Mouse (Mus musculus) midbrain, embryonic 13.5 days (tissue): ENCODE measurements around the gene Uevld. TPM values are rescaled to one million over a fixed set of nuclear protein-coding genes. Genes with fewer than 3 reads are reported as not detected.
"Not testable (repeated sequence)": the region's sequence is repeated elsewhere in the genome, so short reads cannot be mapped to it uniquely, and the experiment has no call there.

Source experiments
- ATAC-seq: fragments of 200-750 bp; cut with Nextera tagmentation; 2 replicates; pipeline ENCODE4 v1.8.0; 2017; ENCODE audit warnings: mild to moderate bottlenecking, moderate TSS enrichment, moderate library complexity
- H3K27ac ChIP-seq: fragments of 300-500 bp; sonication (generic); 2 replicates; pipeline ENCODE4 v1.5.1; 2015; ENCODE audit warnings: inconsistent platforms, mild to moderate bottlenecking, moderate library complexity
- H3K27me3 ChIP-seq: fragments of 300-500 bp; sonication (generic); 2 replicates; pipeline ENCODE4 v1.6.1; 2015; ENCODE audit warnings: mild to moderate bottlenecking, inconsistent platforms
- H3K36me3 ChIP-seq: fragments of 300-500 bp; sonication (generic); 2 replicates; pipeline ENCODE4 v1.6.1; 2015; ENCODE audit warnings: mild to moderate bottlenecking, inconsistent platforms
- H3K4me1 ChIP-seq: fragments of 300-500 bp; sonication (generic); replicated peaks from 2 replicates; pipeline ENCODE4 v1.6.1; 2015; ENCODE audit warnings: inconsistent platforms
- H3K4me2 ChIP-seq: fragments of 300-500 bp; sonication (generic); replicated peaks from 2 replicates; pipeline ENCODE4 v1.6.1; 2015; ENCODE audit warnings: moderate library complexity, mild to moderate bottlenecking, inconsistent platforms
- H3K4me3 ChIP-seq: fragments of 300-500 bp; sonication (generic); replicated peaks from 2 replicates; pipeline ENCODE4 v1.5.1; 2015; ENCODE audit warnings: mild to moderate bottlenecking, inconsistent platforms
- H3K9ac ChIP-seq: fragments of 300-500 bp; sonication (generic); replicated peaks from 2 replicates; pipeline ENCODE4 v1.6.1; 2015; ENCODE audit warnings: mild to moderate bottlenecking, inconsistent platforms
- H3K9me3 ChIP-seq: fragments of 300-500 bp; sonication (generic); 2 replicates; pipeline ENCODE4 v1.6.1; 2016; ENCODE audit warnings: mild to moderate bottlenecking, inconsistent platforms
- WGBS: fragments of 180-500 bp; shearing (Covaris S2); methylation state at CpG from one replicate; pipeline ENCODE4 v1.1.7; 2015; 5-methylcytosine and 5-hydroxymethylcytosine counted together
- polyA plus RNA-seq: library from polyadenylated mRNA; unstranded; fragments of >200 nt; fragmentation: Nextera tagmentation; extraction: Ambion mirVana; gene quantifications from 2 replicates; pipeline ENCODE4 v1.2.1, GENCODE M21; 2015

Gene Uevld
- polyA plus RNA-seq, 1 experiment from 2014 or later: 7.4 TPM

GRCm38 (mm10) chr7:46997008-46997407, 38.7 kb upstream of the Uevld start:
- Histone ChIP-seq H3K9me3 (no peaks in the 10 kb centered on the region), H3K4me3 (no peak overlapping the region), H3K27me3 (no peaks in the 10 kb centered on the region), H3K9ac (no peak overlapping the region), H3K27ac (no peak overlapping the region), H3K36me3 (peaks cover 64% of the 10 kb centered on the region), H3K4me1 (peaks cover 20% of the 10 kb centered on the region), H3K4me2 (no peak overlapping the region)
- 88% methylated on average over 4 of the region's 4 CpGs for WGBS
- no peak for ATAC-seq

DNA sequence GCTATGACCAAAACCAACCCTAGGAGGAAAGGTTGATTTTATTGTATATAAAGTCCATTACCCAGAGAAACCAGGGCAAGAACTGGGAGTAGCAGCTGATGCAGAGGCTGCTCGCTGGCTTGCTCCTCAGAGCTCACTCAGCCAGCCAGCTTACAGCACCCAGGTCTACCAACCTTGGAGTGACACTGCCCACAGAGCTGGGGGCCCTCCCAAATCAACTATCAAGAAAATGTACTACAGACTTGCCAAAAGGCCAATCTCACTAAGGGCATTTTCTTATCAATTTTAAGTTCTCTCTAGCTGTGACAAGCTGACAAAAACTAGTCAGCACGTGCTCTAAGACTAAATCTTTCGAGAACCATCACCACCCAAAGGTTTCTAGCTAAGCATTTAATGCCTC, 37.2 kb upstream of the Uevld start:
- H3K4me1 ChIP-seq: peaks cover 8% of the 10 kb centered on the region
- H3K27me3 ChIP-seq: no peaks in the 10 kb centered on the region
- 93% methylated on average over 3 of the region's 3 CpGs for WGBS
- no peak overlapping the region for H3K4me3 ChIP-seq
- H3K27ac ChIP-seq: no peak overlapping the region
- H3K36me3 ChIP-seq: peaks cover 68% of the 10 kb centered on the region
- H3K9ac ChIP-seq: no peak overlapping the region
- no peak for ATAC-seq
- no peak overlapping the region for H3K4me2 ChIP-seq
- H3K9me3 ChIP-seq: no peaks in the 10 kb centered on the region

DNA sequence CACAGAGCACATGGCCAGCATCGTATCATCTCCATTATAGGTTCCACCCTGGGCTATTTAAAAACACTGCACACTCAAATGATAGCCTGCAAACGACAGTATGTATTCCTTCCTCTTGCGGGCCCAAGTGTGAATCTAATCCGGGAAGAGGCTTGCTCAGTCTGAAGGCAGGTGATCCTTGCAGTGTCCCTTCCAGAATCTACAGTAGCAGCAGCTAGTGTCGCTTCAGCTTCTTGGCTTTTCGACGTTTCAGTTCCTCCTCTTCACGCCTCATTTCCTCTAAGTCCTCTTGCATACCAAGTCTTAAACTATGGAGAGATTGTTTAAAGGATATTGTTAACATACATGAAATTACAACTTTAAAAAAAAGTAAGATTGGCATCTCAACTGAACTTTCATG, 34.8 kb upstream of the Uevld start:
- Histone ChIP-seq H3K36me3 (peaks cover 58% of the 10 kb centered on the region), H3K27me3 (no peaks in the 10 kb centered on the region), H3K4me1 (no peaks in the 10 kb centered on the region), H3K4me2 (no peak overlapping the region), H3K9me3 (no peaks in the 10 kb centered on the region), H3K27ac (no peak overlapping the region), H3K4me3 (no peak overlapping the region), H3K9ac (no peak overlapping the region)
- WGBS: 88% methylated on average over 8 of the region's 8 CpGs
- no peak for ATAC-seq

GRCm38 (mm10) chr7:46989387-46989786, 31.1 kb upstream of the Uevld start:
- H3K4me2 ChIP-seq, H3K9ac ChIP-seq, H3K9me3 ChIP-seq, H3K27ac ChIP-seq, H3K4me1 ChIP-seq, ATAC-seq, H3K4me3 ChIP-seq, H3K27me3 ChIP-seq: not testable (repeated sequence)
- H3K36me3 ChIP-seq: peaks cover 23% of the 10 kb centered on the region
- 79% methylated on average over 4 of the region's 4 CpGs for WGBS

GRCm38 (mm10) chr7:46987073-46987472, 28.7 kb upstream of the Uevld start:
- Histone ChIP-seq H3K27me3 (no peaks in the 10 kb centered on the region), H3K4me2 (no peak overlapping the region), H3K9ac (no peak overlapping the region), H3K27ac (no peak overlapping the region), H3K4me1 (no peaks in the 10 kb centered on the region), H3K9me3 (no peaks in the 10 kb centered on the region), H3K4me3 (no peak overlapping the region), H3K36me3 (peaks cover 5% of the 10 kb centered on the region)
- ATAC-seq: no peak
- WGBS: 74% methylated on average over 2 of the region's 2 CpGs

DNA sequence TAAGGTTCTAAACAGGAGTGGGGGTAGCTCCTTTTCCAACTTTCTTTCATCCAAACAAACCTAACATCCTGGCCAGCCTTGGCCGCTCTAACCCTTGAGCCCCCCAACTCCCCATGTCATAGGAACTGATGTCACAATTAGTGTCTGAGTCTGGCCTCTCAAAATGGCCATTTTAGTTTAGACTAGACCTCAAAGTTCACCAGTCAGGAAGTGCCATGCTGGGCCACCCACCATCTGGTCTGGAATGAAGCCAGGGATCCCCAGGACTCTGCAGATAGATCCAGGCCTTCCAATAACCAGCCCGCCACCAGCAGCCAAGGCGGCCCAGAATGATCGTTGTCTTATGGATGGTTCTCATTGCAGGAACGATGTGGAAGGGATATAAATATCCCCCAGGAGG, 28.3 kb upstream of the Uevld start:
- Histone ChIP-seq H3K27me3 (no peaks in the 10 kb centered on the region), H3K36me3 (peaks cover under 1% of the 10 kb centered on the region; the same call in 1 of the 2 replicates), H3K4me2 (no peak overlapping the region), H3K27ac (no peak overlapping the region), H3K4me3 (no peak overlapping the region), H3K9ac (no peak overlapping the region), H3K9me3 (no peaks in the 10 kb centered on the region), H3K4me1 (no peaks in the 10 kb centered on the region)
- 69% methylated on average over 5 of the region's 5 CpGs for WGBS
- ATAC-seq: no peak

DNA sequence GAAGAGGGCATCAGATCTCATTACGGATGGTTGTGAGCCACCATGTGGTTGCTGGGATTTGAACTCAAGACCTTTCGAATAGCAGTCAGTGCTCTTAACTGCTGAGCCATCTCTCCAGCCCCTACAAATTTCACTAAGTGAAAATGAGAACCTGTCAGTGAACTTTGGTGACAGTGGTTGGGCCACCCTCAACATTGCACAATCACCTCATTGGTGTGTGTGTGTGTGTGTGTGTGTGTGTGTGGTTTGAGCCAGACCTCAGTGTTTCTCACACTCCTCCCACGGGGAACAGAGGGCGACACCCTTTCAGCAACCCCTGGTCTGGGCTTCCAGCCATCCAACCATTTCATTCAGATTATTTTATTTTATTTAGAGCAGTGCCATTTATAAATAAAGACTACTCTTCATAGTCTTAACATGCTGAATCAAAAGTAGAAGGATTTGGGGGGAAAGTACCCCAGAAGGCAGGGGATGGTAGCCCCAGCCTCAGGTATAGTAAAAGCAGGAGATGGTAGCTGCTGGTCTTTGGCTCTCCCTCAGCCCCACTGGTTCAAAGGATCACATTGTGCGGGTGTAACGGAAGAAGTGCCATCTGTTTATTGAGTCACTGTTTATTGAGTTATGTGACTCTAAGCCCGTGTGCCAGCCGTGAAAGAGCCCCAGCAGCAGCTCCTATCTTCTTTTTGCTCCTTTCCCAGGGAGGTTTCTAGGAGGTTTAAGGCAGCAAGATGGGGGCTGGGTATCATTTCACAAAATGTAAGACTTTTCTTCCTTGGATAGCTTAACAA, 27.6 kb upstream of the Uevld start:
- 50% methylated on average over 8 of the region's 8 CpGs for WGBS
- H3K9me3 ChIP-seq: no peaks in the 10 kb centered on the region
- H3K4me2 ChIP-seq: no peak overlapping the region
- H3K4me3 ChIP-seq: no peak overlapping the region
- no peaks in the 10 kb centered on the region for H3K27me3 ChIP-seq
- ATAC-seq: no peak
- H3K27ac ChIP-seq: no peak overlapping the region
- no peaks in the 10 kb centered on the region for H3K36me3 ChIP-seq
- H3K4me1 ChIP-seq: no peaks in the 10 kb centered on the region
- H3K9ac ChIP-seq: no peak overlapping the region

DNA sequence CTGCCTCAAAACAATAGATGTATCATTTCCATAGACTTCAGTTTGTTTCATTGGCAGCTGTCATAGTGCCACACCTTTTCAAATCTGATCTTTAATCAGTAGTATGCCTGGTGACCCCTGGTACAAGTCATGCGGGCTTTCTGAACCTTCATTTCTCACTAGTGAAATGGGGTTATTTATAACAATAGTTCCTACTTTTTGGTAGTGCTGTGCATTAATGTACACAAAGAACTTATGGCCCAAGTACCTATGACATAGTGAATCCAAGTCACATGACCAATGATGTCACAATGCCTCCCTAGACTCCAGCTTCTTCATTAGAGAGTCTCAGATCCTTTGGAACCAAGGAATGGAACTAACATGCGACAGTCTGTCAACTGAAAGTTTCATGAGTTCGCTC, 25.0 kb upstream of the Uevld start, which contains the start of gene Gm9999:
Gene Gm9999, plus strand, starts transcription at position 301 of the 400 bp plus-strand sequence.
- ATAC-seq: no peak

GRCm38 (mm10) chr7:46975456-46975855, 17.1 kb upstream of the Uevld start:
- H3K27me3 ChIP-seq: no peaks in the 10 kb centered on the region
- ATAC-seq: no peak
- H3K4me3 ChIP-seq: no peak overlapping the region
- no peaks in the 10 kb centered on the region for H3K9me3 ChIP-seq
- H3K36me3 ChIP-seq: no peaks in the 10 kb centered on the region
- H3K9ac ChIP-seq: no peak overlapping the region
- H3K27ac ChIP-seq: no peak overlapping the region
- H3K4me2 ChIP-seq: no peak overlapping the region
- WGBS: 93% methylated on average over 11 of the region's 11 CpGs
- H3K4me1 ChIP-seq: no peaks in the 10 kb centered on the region

More for the DNA sequence above, 25.0 kb upstream of the Uevld start, which contains the start of gene Gm9999:
- Histone ChIP-seq H3K9me3 (no peaks in the 10 kb centered on the region), H3K4me2 (no peak within 1 kb of the TSS), H3K36me3 (no peaks in the 10 kb centered on the region), H3K27me3 (no peaks in the 10 kb centered on the region), H3K4me1 (no peaks in the 10 kb centered on the region), H3K9ac (no peak within 1 kb of the TSS), H3K4me3 (no peak within 1 kb of the TSS), H3K27ac (no peak within 1 kb of the TSS)
- 93% methylated on average over 3 of the region's 3 CpGs for WGBS

- Histone ChIP-seq H3K9ac (no peak overlapping the region), H3K4me3 (no peak overlapping the region), H3K27ac (no peak overlapping the region), H3K4me1 (no peaks in the 10 kb centered on the region), H3K27me3 (no peaks in the 10 kb centered on the region), H3K4me2 (no peak overlapping the region), H3K36me3 (no peaks in the 10 kb centered on the region), H3K9me3 (no peaks in the 10 kb centered on the region)
- 95% methylated on average over 4 of the region's 4 CpGs for WGBS
- no peak for ATAC-seq
Observed at GRCm38 (mm10) chr7:46974648-46975047, 16.3 kb upstream of the Uevld start.

- Histone ChIP-seq H3K27ac (no peak overlapping the region), H3K9ac (no peak overlapping the region), H3K4me3 (no peak overlapping the region), H3K4me2 (no peak overlapping the region), H3K36me3 (no peaks in the 10 kb centered on the region), H3K9me3 (no peaks in the 10 kb centered on the region), H3K27me3 (no peaks in the 10 kb centered on the region), H3K4me1 (no peaks in the 10 kb centered on the region)
- ATAC-seq: no peak
- 93% methylated on average over 4 of the region's 4 CpGs for WGBS
Observed at GRCm38 (mm10) chr7:46969898-46970297, 11.6 kb upstream of the Uevld start.

DNA sequence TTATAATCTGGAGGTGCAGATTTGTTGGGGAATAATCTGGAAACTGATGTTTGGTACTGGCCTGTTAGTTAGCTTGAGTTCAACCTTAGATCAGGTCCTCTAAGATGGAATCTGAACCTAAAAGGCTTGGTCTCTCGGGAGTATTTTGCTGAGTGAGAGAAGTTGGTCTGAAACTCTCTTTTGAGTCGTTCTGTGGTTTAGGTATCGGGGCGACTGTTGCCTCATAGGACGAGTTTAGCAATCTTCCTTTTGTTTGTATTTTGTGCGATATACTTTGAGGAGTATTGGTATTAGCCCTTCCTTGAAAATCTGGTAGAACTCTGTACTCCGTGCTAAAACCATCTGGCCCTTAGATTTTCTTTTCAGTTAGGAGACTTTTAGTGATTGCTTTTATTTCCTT, 5.7 kb upstream of the Uevld start:
- Histone ChIP-seq H3K4me3 (no peak overlapping the region), H3K4me2 (no peak overlapping the region), H3K9me3 (no peaks in the 10 kb centered on the region), H3K9ac (no peak overlapping the region), H3K36me3 (no peaks in the 10 kb centered on the region), H3K27me3 (peaks cover 9% of the 10 kb centered on the region), H3K4me1 (peaks cover 6% of the 10 kb centered on the region; the same call in 1 of the 2 replicates), H3K27ac (no peak overlapping the region; the same call in 1 of the 2 replicates)
- 85% methylated on average over 7 of the region's 7 CpGs for WGBS
- ATAC-seq: no peak
